Mouse (Mus musculus): Measurements from ENCODE around the gene A730046J19Rik. TPM values are rescaled to one million over a fixed set of nuclear protein-coding genes. Genes with fewer than 3 reads are reported as not detected.

Gene A730046J19Rik
- total RNA-seq (2014; rRNA removed) = not detected in 2 replicates
- polyA plus RNA-seq (2012; rRNA removed) = not detected in 2 replicates

GRCm38 (mm10) chrX:144153523-144153922, at the start of gene A730046J19Rik:
A730046J19Rik (plus strand) TSS chrX:144153695.
- H3K4me3 ChIP-seq (ENCODE audit: insufficient read depth, low read depth, low read length) = no peak within 1 kb of the TSS
- no peaks in the 10 kb centered on the region for H3K27me3 ChIP-seq (ENCODE audit: control insufficient read depth, insufficient read depth, low read length)
- no peaks in the 10 kb centered on the region for H3K4me1 ChIP-seq (ENCODE audit: control insufficient read depth, insufficient read depth, low read length)
- DNase-seq (ENCODE audit: extremely low read depth, low read depth, low spot score) = no peak
- H3K27ac ChIP-seq (replicated peaks; ENCODE audit: insufficient read depth, low read depth, low read length) = no peak within 1 kb of the TSS
- H3K79me2 ChIP-seq (ENCODE audit: control insufficient read depth, insufficient read depth, low read length) = no peaks in the 10 kb centered on the region
- 7% methylated on average over 8 of the region's 8 CpGs for WGBS
- H3K9ac ChIP-seq (ENCODE audit: low read depth, low read length) = no peak within 1 kb of the TSS
- no peaks in the 10 kb centered on the region for H3K36me3 ChIP-seq (ENCODE audit: control insufficient read depth, insufficient read depth, low read length)
- TF ChIP-seq CTCF (IDR thresholded peaks at IDR 0.05; ENCODE audit: low read depth, low read length) (no peak), POLR2A (IDR thresholded peaks at IDR 0.05; ENCODE audit: extremely low read depth, insufficient read depth, low read length) (no peak)

DNA sequence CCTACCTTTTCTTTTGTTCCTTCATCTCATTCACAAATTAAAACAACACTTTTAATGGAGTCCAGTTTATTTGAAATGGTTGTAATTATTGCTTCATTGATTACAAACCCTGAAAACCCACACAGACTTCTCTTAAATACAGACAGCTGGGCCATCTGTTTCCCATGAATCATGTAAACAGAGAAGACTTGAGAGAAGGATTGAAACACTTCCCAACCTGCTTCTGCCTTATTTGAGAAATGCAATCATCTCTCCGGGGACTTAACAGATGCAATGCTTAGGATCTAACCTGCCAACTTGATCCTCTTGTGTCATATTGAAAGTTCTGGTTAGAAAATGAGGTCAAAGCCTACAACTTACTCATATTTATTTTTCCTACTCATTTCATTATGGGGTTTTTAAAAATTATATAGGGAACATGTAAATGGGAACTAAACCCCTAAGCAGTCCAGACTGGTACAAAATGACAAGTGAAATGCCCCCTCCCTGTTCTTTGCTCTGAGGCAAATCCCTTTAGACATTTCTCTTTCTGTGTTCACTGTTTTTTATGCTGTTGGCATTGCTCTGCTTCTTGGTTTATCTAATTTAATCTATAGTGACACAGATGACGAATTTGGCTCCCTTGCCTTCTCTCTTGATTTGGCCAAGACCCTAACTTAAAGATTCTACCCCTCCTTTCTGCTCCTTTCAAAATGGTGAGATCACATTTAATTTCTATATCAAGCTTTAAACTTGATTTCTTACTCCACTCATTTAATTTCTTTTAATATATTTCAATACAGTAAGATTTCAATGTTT, 48.7 kb upstream of the A730046J19Rik start:
- Histone ChIP-seq H3K4me3 (ENCODE audit: insufficient read depth, low read depth, low read length) (no peak overlapping the region), H3K27me3 (ENCODE audit: control insufficient read depth, insufficient read depth, low read length) (no peaks in the 10 kb centered on the region), H3K4me1 (ENCODE audit: control insufficient read depth, insufficient read depth, low read length) (no peaks in the 10 kb centered on the region), H3K79me2 (ENCODE audit: control insufficient read depth, insufficient read depth, low read length) (no peaks in the 10 kb centered on the region), H3K27ac (replicated peaks; ENCODE audit: insufficient read depth, low read depth, low read length) (no peak overlapping the region), H3K36me3 (ENCODE audit: control insufficient read depth, insufficient read depth, low read length) (no peaks in the 10 kb centered on the region), H3K9ac (ENCODE audit: low read depth, low read length) (no peak overlapping the region)
- 82% methylated on average over 2 of the region's 2 CpGs for WGBS
- no peak for TF ChIP-seq POLR2A (IDR thresholded peaks at IDR 0.05; ENCODE audit: extremely low read depth, insufficient read depth, low read length)
- no peak for TF ChIP-seq CTCF (IDR thresholded peaks at IDR 0.05; ENCODE audit: low read depth, low read length)
- DNase-seq (ENCODE audit: extremely low read depth, low read depth, low spot score) = no peak

GRCm38 (mm10) chrX:144136281-144136680, 17.2 kb upstream of the A730046J19Rik start:
- no peak overlapping the region for H3K4me3 ChIP-seq (ENCODE audit: insufficient read depth, low read depth, low read length)
- no peaks in the 10 kb centered on the region for H3K27me3 ChIP-seq (ENCODE audit: control insufficient read depth, insufficient read depth, low read length)
- TF ChIP-seq CTCF (IDR thresholded peaks at IDR 0.05; ENCODE audit: low read depth, low read length) = no peak
- TF ChIP-seq POLR2A (IDR thresholded peaks at IDR 0.05; ENCODE audit: extremely low read depth, insufficient read depth, low read length) = no peak
- no peaks in the 10 kb centered on the region for H3K79me2 ChIP-seq (ENCODE audit: control insufficient read depth, insufficient read depth, low read length)
- DNase-seq (ENCODE audit: extremely low read depth, low read depth, low spot score) = no peak
- 84% methylated on average over 1 of the region's 1 CpGs for WGBS
- no peaks in the 10 kb centered on the region for H3K4me1 ChIP-seq (ENCODE audit: control insufficient read depth, insufficient read depth, low read length)
- H3K36me3 ChIP-seq (ENCODE audit: control insufficient read depth, insufficient read depth, low read length) = no peaks in the 10 kb centered on the region
- no peak overlapping the region for H3K9ac ChIP-seq (ENCODE audit: low read depth, low read length)
- no peak overlapping the region for H3K27ac ChIP-seq (replicated peaks; ENCODE audit: insufficient read depth, low read depth, low read length)

- Histone ChIP-seq H3K4me3 (ENCODE audit: insufficient read depth, low read depth, low read length) (no peak overlapping the region), H3K27me3 (ENCODE audit: control insufficient read depth, insufficient read depth, low read length) (no peaks in the 10 kb centered on the region), H3K79me2 (ENCODE audit: control insufficient read depth, insufficient read depth, low read length) (no peaks in the 10 kb centered on the region), H3K9ac (ENCODE audit: low read depth, low read length) (no peak overlapping the region), H3K36me3 (ENCODE audit: control insufficient read depth, insufficient read depth, low read length) (no peaks in the 10 kb centered on the region), H3K27ac (replicated peaks; ENCODE audit: insufficient read depth, low read depth, low read length) (no peak overlapping the region), H3K4me1 (ENCODE audit: control insufficient read depth, insufficient read depth, low read length) (no peaks in the 10 kb centered on the region)
- DNase-seq (ENCODE audit: extremely low read depth, low read depth, low spot score) = no peak
- 83% methylated on average over 2 of the region's 2 CpGs for WGBS
- no peak for TF ChIP-seq CTCF (IDR thresholded peaks at IDR 0.05; ENCODE audit: low read depth, low read length)
- no peak for TF ChIP-seq POLR2A (IDR thresholded peaks at IDR 0.05; ENCODE audit: extremely low read depth, insufficient read depth, low read length)
Observed at GRCm38 (mm10) chrX:144149987-144150386, 3.5 kb upstream of the A730046J19Rik start.

DNA sequence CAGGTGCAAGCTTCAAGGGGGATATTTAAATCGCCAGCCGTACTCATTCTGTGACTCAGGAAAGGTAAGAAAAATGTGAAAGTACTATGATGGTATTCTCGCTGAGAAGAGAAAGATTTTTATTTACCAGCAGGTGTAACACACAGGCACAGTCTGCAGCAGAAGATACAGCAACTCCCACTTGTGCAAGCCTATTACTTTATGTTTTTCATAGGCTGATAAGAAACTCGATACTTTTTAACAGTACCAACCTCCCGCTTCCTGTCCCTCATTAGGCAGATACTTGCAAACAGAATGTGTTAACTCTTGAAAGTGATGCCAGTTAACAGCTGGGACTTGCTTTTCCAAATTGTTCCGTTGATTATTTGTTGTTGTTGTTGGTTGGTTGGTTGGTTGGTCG, 616 bp downstream of the A730046J19Rik start:
- Histone ChIP-seq H3K79me2 (ENCODE audit: control insufficient read depth, insufficient read depth, low read length) (no peaks in the 10 kb centered on the region), H3K36me3 (ENCODE audit: control insufficient read depth, insufficient read depth, low read length) (no peaks in the 10 kb centered on the region), H3K4me3 (ENCODE audit: insufficient read depth, low read depth, low read length) (no peak overlapping the region), H3K27me3 (ENCODE audit: control insufficient read depth, insufficient read depth, low read length) (no peaks in the 10 kb centered on the region), H3K9ac (ENCODE audit: low read depth, low read length) (no peak overlapping the region), H3K27ac (replicated peaks; ENCODE audit: insufficient read depth, low read depth, low read length) (no peak overlapping the region), H3K4me1 (ENCODE audit: control insufficient read depth, insufficient read depth, low read length) (no peaks in the 10 kb centered on the region)
- 8% methylated on average over 7 of the region's 7 CpGs for WGBS
- TF ChIP-seq CTCF (IDR thresholded peaks at IDR 0.05; ENCODE audit: low read depth, low read length) = no peak
- TF ChIP-seq POLR2A (IDR thresholded peaks at IDR 0.05; ENCODE audit: extremely low read depth, insufficient read depth, low read length) = no peak
- no peak for DNase-seq (ENCODE audit: extremely low read depth, low read depth, low spot score)

GRCm38 (mm10) chrX:144162936-144163335, 9.4 kb downstream of the A730046J19Rik start:
- no peaks in the 10 kb centered on the region for H3K4me1 ChIP-seq (ENCODE audit: control insufficient read depth, insufficient read depth, low read length)
- DNase-seq (ENCODE audit: extremely low read depth, low read depth, low spot score) = no peak
- no peaks in the 10 kb centered on the region for H3K36me3 ChIP-seq (ENCODE audit: control insufficient read depth, insufficient read depth, low read length)
- no peaks in the 10 kb centered on the region for H3K27me3 ChIP-seq (ENCODE audit: control insufficient read depth, insufficient read depth, low read length)
- no peak overlapping the region for H3K4me3 ChIP-seq (ENCODE audit: insufficient read depth, low read depth, low read length)
- H3K9ac ChIP-seq (ENCODE audit: low read depth, low read length) = no peak overlapping the region
- 70% methylated on average over 5 of the region's 5 CpGs for whole genome bisulfite sequencing
- no peak overlapping the region for H3K27ac ChIP-seq (replicated peaks; ENCODE audit: insufficient read depth, low read depth, low read length)
- TF ChIP-seq CTCF (IDR thresholded peaks at IDR 0.05; ENCODE audit: low read depth, low read length) (no peak), POLR2A (IDR thresholded peaks at IDR 0.05; ENCODE audit: extremely low read depth, insufficient read depth, low read length) (no peak)
- no peaks in the 10 kb centered on the region for H3K79me2 ChIP-seq (ENCODE audit: control insufficient read depth, insufficient read depth, low read length)

Other genes starting within 250 kb of the A730046J19Rik start
- gene Dcx, start 220.4 kb upstream of the A730046J19Rik start, total RNA-seq (2014; rRNA removed) = 0.07 and 0.09 TPM in 2 replicates
- 0.02 TPM in 1 of 2 replicates, not detected in the other for gene Dcx, start 220.4 kb upstream of the A730046J19Rik start, polyA plus RNA-seq (2012; rRNA removed)
- gene Alg13, start 164.1 kb downstream of the A730046J19Rik start, total RNA-seq (2014; rRNA removed) = 6.4 and 7.1 TPM in 2 replicates
- 4.9 and 6.1 TPM in 2 replicates for gene Alg13, start 164.1 kb downstream of the A730046J19Rik start, polyA plus RNA-seq (2012; rRNA removed)